Mouse (Mus musculus) neural tube, embryonic 14.5 days (tissue): Measurements from ENCODE around the gene Nucks1. TPM values are rescaled to one million over a fixed set of nuclear protein-coding genes. Genes with fewer than 3 reads are reported as not detected.

Experiments used
- ATAC-seq: fragments of 200-750 bp; cut with Nextera tagmentation; 2 replicates; pipeline ENCODE4 v1.8.0; 2017; ENCODE audit warnings: low read depth, mild to moderate bottlenecking, moderate TSS enrichment, moderate library complexity
- H3K27ac ChIP-seq: fragments of 300-500 bp; sonication (generic); 2 replicates; pipeline ENCODE4 v1.5.1; 2014; ENCODE audit warnings: low read depth, mild to moderate bottlenecking, control low read depth, low read length, moderate library complexity, mixed read lengths
- H3K27me3 ChIP-seq: fragments of 300-500 bp; sonication (generic); 2 replicates; pipeline ENCODE4 v1.6.1; 2014; ENCODE audit warnings: low read length; ENCODE audit not compliant: control insufficient read depth, insufficient read depth
- H3K36me3 ChIP-seq: fragments of 300-500 bp; sonication (generic); 2 replicates; pipeline ENCODE4 v1.6.1; 2014; ENCODE audit warnings: low read length, mixed read lengths; ENCODE audit not compliant: control insufficient read depth, insufficient read depth
- H3K4me1 ChIP-seq: fragments of 300-500 bp; sonication (generic); 2 replicates; pipeline ENCODE4 v1.6.1; 2014; ENCODE audit warnings: low read length; ENCODE audit not compliant: control insufficient read depth, insufficient read depth
- H3K4me2 ChIP-seq: fragments of 300-500 bp; sonication (generic); 2 replicates; pipeline ENCODE4 v1.6.1; 2014; ENCODE audit warnings: mild to moderate bottlenecking, low read depth, low read length, control low read depth
- H3K4me3 ChIP-seq: fragments of 300-500 bp; sonication (generic); 2 replicates; pipeline ENCODE4 v1.5.1; 2014; ENCODE audit warnings: low read depth, low read length, control low read depth, mixed read lengths
- H3K9ac ChIP-seq: fragments of 300-500 bp; sonication (generic); replicated peaks from 2 replicates; pipeline ENCODE4 v1.6.1; 2014; ENCODE audit warnings: low read depth, mild to moderate bottlenecking, control low read depth, low read length, mixed read lengths
- H3K9me3 ChIP-seq: fragments of 300-500 bp; sonication (generic); 2 replicates; pipeline ENCODE4 v1.6.1; 2016; ENCODE audit warnings: low read length; ENCODE audit not compliant: control insufficient read depth
- WGBS: fragments of 180-500 bp; shearing (Covaris S2); extraction: QIAGEN DNeasy Blood & Tissue Kit; methylation state at CpG from one replicate; pipeline ENCODE4 v1.1.7; 2014; 5-methylcytosine and 5-hydroxymethylcytosine counted together
- polyA plus RNA-seq: library from polyadenylated mRNA; unstranded; fragments of >200 nt; fragmentation: Nextera tagmentation; extraction: Ambion mirVana; gene quantifications from 2 replicates; pipeline ENCODE4 v1.2.1, GENCODE M21; 2014

Gene Nucks1
- polyA plus RNA-seq = 39.8 and 40.3 TPM in 2 replicates

DNA sequence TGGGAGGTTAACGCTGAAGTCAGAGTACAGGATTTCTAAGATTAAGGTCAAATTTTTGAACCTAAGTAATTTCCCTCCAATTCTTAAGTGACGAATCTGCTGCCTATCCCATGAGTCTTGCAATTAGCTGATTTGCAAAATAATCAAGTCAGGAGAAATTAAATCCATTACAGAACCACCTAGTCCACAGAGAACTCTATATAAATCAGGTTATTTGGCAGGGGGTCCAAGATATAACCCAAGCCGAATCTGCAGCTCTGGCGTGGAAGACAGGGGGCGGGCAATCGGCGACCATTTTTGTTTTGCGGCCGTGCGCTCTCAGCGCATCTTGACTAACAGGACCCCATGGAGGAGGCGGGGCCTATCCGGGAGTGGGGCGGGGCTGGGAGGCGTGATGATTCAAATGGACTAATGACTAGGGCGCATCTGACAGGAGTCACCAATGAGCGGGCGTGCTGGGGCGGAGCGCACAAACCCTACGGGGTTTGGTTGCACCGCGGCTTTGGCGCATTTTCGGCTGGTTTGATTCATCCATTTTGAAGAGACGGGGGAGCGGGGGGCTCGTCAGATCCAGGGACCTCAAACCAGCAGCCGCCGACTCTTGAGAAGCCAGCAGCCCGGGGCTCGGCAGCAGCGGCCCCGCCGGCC, at the start of gene Nucks1:
TSS of gene Nucks1 (plus strand) at position 534 of the 648 bp plus-strand sequence.
- Histone ChIP-seq H3K36me3 (no peaks in the 10 kb centered on the region), H3K9me3 (no peaks in the 10 kb centered on the region), H3K4me1 (peaks cover 9% of the 10 kb centered on the region), H3K27ac (peak within 1 kb of the TSS; percentile 99), H3K4me3 (peak within 1 kb of the TSS; percentile 93), H3K9ac (peak within 1 kb of the TSS; percentile 97), H3K27me3 (no peaks in the 10 kb centered on the region), H3K4me2 (peak within 1 kb of the TSS; percentile 89)
- under 1% methylated on average over 34 of the region's 35 CpGs for WGBS
- peak; percentile 99 for ATAC-seq

GRCm38 (mm10) chr1:131861811-131862210, 48.5 kb upstream of the Nucks1 start:
- H3K9ac ChIP-seq = no peak overlapping the region
- no peak overlapping the region for H3K4me3 ChIP-seq
- H3K36me3 ChIP-seq = no peaks in the 10 kb centered on the region
- H3K4me1 ChIP-seq = no peaks in the 10 kb centered on the region
- H3K9me3 ChIP-seq = no peaks in the 10 kb centered on the region
- no peak overlapping the region for H3K4me2 ChIP-seq
- ATAC-seq = no peak
- WGBS = 84% methylated on average over 4 of the region's 4 CpGs
- no peaks in the 10 kb centered on the region for H3K27me3 ChIP-seq
- H3K27ac ChIP-seq = no peak overlapping the region

DNA sequence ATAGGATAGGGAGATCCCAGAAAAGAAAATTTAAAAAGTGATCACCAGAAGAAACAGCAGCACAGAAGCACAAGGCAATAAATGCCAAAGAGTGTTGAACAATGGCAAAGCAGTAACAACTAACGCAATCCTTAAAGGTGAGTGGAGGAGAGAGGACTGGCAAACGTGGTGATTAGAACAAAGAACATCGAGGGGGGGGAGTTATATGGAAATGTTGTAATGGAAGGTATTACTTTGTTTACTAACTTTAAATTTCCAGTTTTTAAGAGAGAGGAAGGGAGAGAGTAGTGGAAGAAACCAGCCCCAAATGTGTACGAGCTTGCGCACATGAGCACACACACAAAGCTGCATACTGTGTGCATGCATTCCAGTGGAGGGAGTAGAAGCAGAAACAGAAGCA, 44.7 kb upstream of the Nucks1 start:
- Histone ChIP-seq H3K9ac (no peak overlapping the region), H3K36me3 (no peaks in the 10 kb centered on the region), H3K27me3 (no peaks in the 10 kb centered on the region), H3K4me2 (no peak overlapping the region), H3K4me3 (no peak overlapping the region), H3K27ac (no peak overlapping the region), H3K9me3 (no peaks in the 10 kb centered on the region), H3K4me1 (peaks cover 4% of the 10 kb centered on the region; the same call in 1 of the 2 replicates)
- WGBS = 75% methylated on average over 5 of the region's 5 CpGs
- ATAC-seq = no peak

DNA sequence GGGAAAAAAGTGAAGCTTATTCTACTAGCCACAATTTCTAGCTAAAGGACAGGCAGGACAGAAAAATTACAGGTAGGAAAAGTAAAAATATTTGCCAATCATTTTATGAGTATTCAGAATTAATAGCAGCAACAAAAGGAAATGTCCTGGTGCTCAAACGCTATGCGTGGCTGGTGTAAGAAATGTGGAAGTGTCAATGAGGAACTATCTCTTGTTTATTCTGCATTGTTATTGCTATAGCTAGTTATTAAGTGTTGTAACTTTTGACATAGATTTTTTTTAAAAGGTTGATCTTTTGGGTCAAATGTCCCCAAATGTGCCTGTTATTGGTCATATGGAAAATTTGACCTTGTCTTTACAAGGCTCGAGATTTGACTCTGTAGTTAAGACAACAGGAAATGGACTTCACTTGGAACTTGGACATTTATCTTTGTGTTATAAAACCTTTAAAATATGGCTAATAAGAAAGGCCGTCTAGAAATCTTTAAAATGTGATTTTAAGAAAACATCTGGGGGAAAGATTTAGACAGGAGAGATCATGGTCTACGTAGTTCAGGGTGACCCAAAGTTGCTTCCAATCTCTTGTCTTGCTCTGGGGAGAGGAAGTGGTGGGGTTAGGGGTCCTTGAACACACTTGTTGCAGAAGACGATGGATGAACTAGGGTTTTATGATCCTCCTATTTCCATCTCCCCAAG, 43.9 kb upstream of the Nucks1 start:
- no peak overlapping the region for H3K27ac ChIP-seq
- no peaks in the 10 kb centered on the region for H3K9me3 ChIP-seq
- no peak overlapping the region for H3K4me2 ChIP-seq
- peaks cover 4% of the 10 kb centered on the region; the same call in 1 of the 2 replicates for H3K4me1 ChIP-seq
- peak; percentile 22; the same call in 1 of the 2 replicates for ATAC-seq
- no peaks in the 10 kb centered on the region for H3K27me3 ChIP-seq
- no peaks in the 10 kb centered on the region for H3K36me3 ChIP-seq
- no peak overlapping the region for H3K4me3 ChIP-seq
- H3K9ac ChIP-seq = no peak overlapping the region
- WGBS = 81% methylated on average over 6 of the region's 6 CpGs

DNA sequence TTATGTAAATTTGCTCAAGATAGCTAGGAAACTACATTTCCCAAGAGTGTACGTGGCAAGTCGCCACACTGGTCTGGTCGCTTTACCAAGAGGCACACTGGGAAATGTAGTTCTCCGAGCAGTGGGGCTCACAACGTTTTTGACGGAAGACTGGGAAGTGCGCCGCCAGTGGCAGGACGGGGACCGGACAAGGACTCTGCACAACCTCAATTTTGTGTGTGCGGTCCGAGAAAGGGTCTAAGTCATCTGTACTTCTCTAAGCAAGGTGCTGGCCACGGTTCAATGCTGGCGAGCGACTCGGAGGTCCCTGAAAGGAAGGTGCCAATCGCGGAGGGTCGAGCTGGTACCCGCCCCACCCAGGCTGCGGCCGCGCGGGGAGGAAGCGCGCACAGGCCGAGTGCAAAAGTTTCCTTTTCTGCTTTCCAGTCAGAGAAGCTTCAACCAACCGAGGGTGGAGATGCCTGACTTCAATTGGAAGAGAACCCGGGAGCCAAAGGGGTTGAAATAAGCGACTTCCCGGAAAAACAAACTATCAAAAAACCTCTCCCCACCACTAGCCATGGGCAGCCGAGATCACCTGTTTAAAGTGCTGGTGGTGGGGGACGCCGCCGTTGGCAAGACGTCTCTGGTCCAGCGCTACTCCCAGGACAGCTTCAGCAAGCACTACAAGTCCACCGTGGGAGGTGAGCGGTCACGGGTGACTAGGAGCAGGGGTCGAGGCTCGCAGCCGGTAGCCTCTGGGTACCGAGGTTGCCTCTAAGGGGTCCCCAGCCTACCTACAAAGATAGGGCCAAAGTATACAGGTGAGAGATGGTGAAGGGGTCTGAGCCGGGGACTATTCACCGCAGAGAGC, 43.0 kb upstream of the Nucks1 start, which contains the start of gene Rab29:
TSS of gene Rab29 (plus strand) at position 132 of the 853 bp plus-strand sequence.
- H3K4me2 ChIP-seq = peak within 1 kb of the TSS; percentile 82
- H3K36me3 ChIP-seq = no peaks in the 10 kb centered on the region
- no peaks in the 10 kb centered on the region for H3K9me3 ChIP-seq
- peak within 1 kb of the TSS; percentile 46 for H3K4me3 ChIP-seq
- no peaks in the 10 kb centered on the region for H3K27me3 ChIP-seq
- WGBS = 1% methylated on average over 46 of the region's 46 CpGs
- peaks cover 4% of the 10 kb centered on the region; the same call in 1 of the 2 replicates for H3K4me1 ChIP-seq
- no peak within 1 kb of the TSS for H3K27ac ChIP-seq
- peak within 1 kb of the TSS; percentile 17; the same call in 1 of the 2 replicates for H3K9ac ChIP-seq
- ATAC-seq = peak; percentile 98

- Histone ChIP-seq H3K27ac (no peak overlapping the region), H3K4me2 (peak overlapping the region; percentile 82)
- ATAC-seq = no peak
Measured at GRCm38 (mm10) chr1:131867946-131868290, 42.4 kb upstream of the Nucks1 start.

GRCm38 (mm10) chr1:131869561-131869960, 40.8 kb upstream of the Nucks1 start:
- no peak for ATAC-seq
- Histone ChIP-seq H3K4me3 (no peak overlapping the region), H3K9me3 (no peaks in the 10 kb centered on the region), H3K4me2 (no peak overlapping the region), H3K4me1 (peaks cover 4% of the 10 kb centered on the region; the same call in 1 of the 2 replicates), H3K9ac (no peak overlapping the region), H3K27ac (no peak overlapping the region), H3K27me3 (no peaks in the 10 kb centered on the region), H3K36me3 (no peaks in the 10 kb centered on the region)
- 77% methylated on average over 2 of the region's 2 CpGs for WGBS

More at GRCm38 (mm10) chr1:131867946-131868290, 42.4 kb upstream of the Nucks1 start:
- Histone ChIP-seq H3K4me1 (peaks cover 4% of the 10 kb centered on the region; the same call in 1 of the 2 replicates), H3K4me3 (peak overlapping the region; percentile 46), H3K9ac (no peak overlapping the region), H3K9me3 (no peaks in the 10 kb centered on the region), H3K36me3 (no peaks in the 10 kb centered on the region), H3K27me3 (no peaks in the 10 kb centered on the region)
- 32% methylated on average over 10 of the region's 10 CpGs for WGBS

DNA sequence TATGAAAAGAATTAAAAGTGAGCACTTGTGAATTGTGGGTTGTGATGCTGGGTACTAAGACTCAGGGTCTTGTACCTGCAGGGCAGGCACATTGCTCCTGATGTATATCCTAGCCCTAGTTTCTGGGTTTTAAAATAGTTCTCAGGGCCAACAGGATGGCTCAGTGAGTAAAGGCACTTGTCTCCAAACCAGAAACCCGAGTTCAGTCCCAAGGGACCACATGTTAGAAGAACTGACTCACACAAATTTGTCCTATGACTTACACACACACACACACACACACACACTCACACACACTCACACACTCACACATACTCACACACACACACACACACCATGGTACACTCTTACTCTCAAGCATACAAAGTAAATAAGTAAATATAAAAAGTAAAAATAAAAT, 37.5 kb upstream of the Nucks1 start:
- no peak for ATAC-seq
- H3K27ac ChIP-seq = no peak overlapping the region
- H3K36me3 ChIP-seq = no peaks in the 10 kb centered on the region
- H3K27me3 ChIP-seq = no peaks in the 10 kb centered on the region
- H3K4me2 ChIP-seq = no peak overlapping the region
- H3K9ac ChIP-seq = no peak overlapping the region
- H3K4me1 ChIP-seq = no peaks in the 10 kb centered on the region; the same call in 1 of the 2 replicates
- no peak overlapping the region for H3K4me3 ChIP-seq
- H3K9me3 ChIP-seq = no peaks in the 10 kb centered on the region
- 62% methylated on average over 1 of the region's 1 CpGs for WGBS
